Mouse (Mus musculus) heart, adult 9 months (tissue): ENCODE results near the gene C1qtnf3.
A peak's percentile ranks its signal among the peaks of the same experiment; 100 is the strongest.
"Not testable (repeated sequence)": the region's sequence is repeated elsewhere in the genome, so short reads cannot be mapped to it uniquely, and the experiment has no call there.

Experiments used
- DNase-seq, 2 experiments: peaks; one replicate each; pipeline ENCODE4 v3.0.0; 2022; ENCODE audit warnings: low spot score in 2 of 2

The C1qtnf3 gene

GRCm38 (mm10) chr15:10959277-10960026 lies 7.3 kb downstream of the C1qtnf3 start:
- no peak for DNase-seq

- DNase-seq: no peak
Measured at GRCm38 (mm10) chr15:10960267-10960666, 8.1 kb downstream of the C1qtnf3 start.

- no peak for DNase-seq
Measured at GRCm38 (mm10) chr15:10962601-10963000, 10.5 kb downstream of the C1qtnf3 start.

- DNase-seq: no peak
Measured at GRCm38 (mm10) chr15:10969439-10969838, 17.3 kb downstream of the C1qtnf3 start.

GRCm38 (mm10) chr15:10970777-10971176 lies 18.6 kb downstream of the C1qtnf3 start:
- no peak for DNase-seq

GRCm38 (mm10) chr15:10977151-10977550 lies 25.0 kb downstream of the C1qtnf3 start:
- no peak for DNase-seq

- no peak for DNase-seq
Measured at GRCm38 (mm10) chr15:10980712-10981111, 28.6 kb downstream of the C1qtnf3 start.

- DNase-seq: peak; percentile 91 to 92
Measured at GRCm38 (mm10) chr15:10981377-10982063, 29.4 kb downstream of the C1qtnf3 start, which contains the start of gene Amacr. TSS of gene Amacr (plus strand) at chr15:10981756.

- no peak for DNase-seq
Measured at GRCm38 (mm10) chr15:10982064-10982435, 29.9 kb downstream of the C1qtnf3 start.

- no peak for DNase-seq
Measured at GRCm38 (mm10) chr15:10985756-10986155, 33.6 kb downstream of the C1qtnf3 start.

GRCm38 (mm10) chr15:10986477-10986876 lies 34.3 kb downstream of the C1qtnf3 start:
- not testable (repeated sequence) for DNase-seq

GRCm38 (mm10) chr15:10990411-10990810 lies 38.3 kb downstream of the C1qtnf3 start:
- no peak for DNase-seq

GRCm38 (mm10) chr15:10991566-10991965 lies 39.4 kb downstream of the C1qtnf3 start:
- no peak for DNase-seq

- no peak for DNase-seq
Measured at GRCm38 (mm10) chr15:10999832-11000231, 47.7 kb downstream of the C1qtnf3 start.

- no peak for DNase-seq
Measured at GRCm38 (mm10) chr15:11000421-11000820, 48.3 kb downstream of the C1qtnf3 start, which contains the start of gene Slc45a2. TSS of gene Slc45a2 (plus strand) at chr15:11000721.

- no peak for DNase-seq
Measured at GRCm38 (mm10) chr15:11003791-11004190, 51.7 kb downstream of the C1qtnf3 start.

- DNase-seq: no peak
Measured at GRCm38 (mm10) chr15:11004646-11005045, 52.5 kb downstream of the C1qtnf3 start.

GRCm38 (mm10) chr15:11008756-11009155 lies 56.6 kb downstream of the C1qtnf3 start:
- no peak for DNase-seq

- no peak for DNase-seq
Measured at GRCm38 (mm10) chr15:11010976-11011548, 58.9 kb downstream of the C1qtnf3 start.

- no peak for DNase-seq
Measured at GRCm38 (mm10) chr15:11014931-11015330, 62.8 kb downstream of the C1qtnf3 start.

GRCm38 (mm10) chr15:11026801-11027561 lies 74.8 kb downstream of the C1qtnf3 start:
- DNase-seq: no peak
